In the genomic region with DNA sequence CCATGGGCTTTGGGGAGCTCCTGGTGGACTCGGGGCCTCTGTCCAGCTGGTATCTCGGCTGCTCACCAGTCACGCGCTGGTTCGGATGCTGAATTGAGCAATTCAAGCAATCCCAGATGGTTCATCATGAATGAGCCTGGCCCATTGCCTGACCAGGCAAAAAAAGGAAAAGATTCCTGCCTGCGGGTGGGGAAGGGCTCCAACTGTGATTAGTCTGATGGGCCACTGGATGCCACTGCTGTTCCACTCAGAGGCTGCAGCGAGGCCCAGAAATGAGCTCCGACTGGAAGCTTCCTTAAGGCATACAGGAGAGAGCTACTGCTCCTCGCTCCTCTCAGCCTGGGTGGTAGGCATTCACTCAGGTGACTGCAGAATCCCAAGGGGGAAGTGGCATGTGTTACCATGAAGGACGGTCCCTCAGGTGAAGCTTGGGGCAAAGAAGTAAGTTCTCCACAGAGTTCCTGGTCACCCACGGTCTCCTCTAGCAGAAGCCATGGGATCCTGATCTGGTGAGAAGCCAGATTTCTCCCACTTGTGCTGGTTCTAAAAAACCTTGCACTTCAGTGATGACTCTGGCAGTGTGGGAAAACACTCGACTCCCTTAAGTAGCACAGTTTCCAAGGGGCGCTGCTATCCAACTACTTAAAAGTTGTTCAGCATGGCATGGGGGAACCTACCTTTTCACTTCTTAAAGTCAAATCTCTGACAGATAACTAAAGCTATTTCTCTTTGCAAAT, we compare ENCODE assay signal across 9 mouse cellular contexts. TPM values are rescaled to one million over a fixed set of nuclear protein-coding genes. Genes with fewer than 3 reads are reported as not detected.
DNase-seq lines count a peak whose midpoint lies in the region; ATAC-seq and TF ChIP-seq lines count a peak whose summit lies in the region.
"Had no signal": no experiment of that assay in that cellular context is flagged by ENCODE, and none has a peak within 500 bp of the region (broad histone marks: within the 10 kb centered on the region; RNA-seq: fewer than 3 reads in every experiment).

No protein-coding gene starts in this region.

- no peaks in the 10 kb centered on the region for H3K36me3 ChIP-seq in heart, adult 2 months (ENCODE audit: control insufficient read depth, insufficient read depth, low read length)
- H3K36me3 ChIP-seq in kidney, embryonic 16.5 days (ENCODE audit: insufficient read depth, low read length): no peaks in the 10 kb centered on the region

- no peaks in the 10 kb centered on the region for H3K27me3 ChIP-seq in heart, adult 2 months (ENCODE audit: control insufficient read depth, insufficient read depth, low read length)
- no peaks in the 10 kb centered on the region for H3K27me3 ChIP-seq in kidney, embryonic 16.5 days (ENCODE audit: insufficient read depth, low read length)

- peak; percentile 68 for TF ChIP-seq CTCF in heart, adult 2 months (IDR thresholded peaks at IDR 0.05)
- TF ChIP-seq CTCF in lung, adult 2 months (IDR thresholded peaks at IDR 0.05; ENCODE audit: insufficient read depth, low read length): peak; percentile 73

- TF ChIP-seq POLR2A in heart, adult 2 months (IDR thresholded peaks at IDR 0.05; ENCODE audit: insufficient read depth, low read depth, low read length): no peak
- no peak for TF ChIP-seq POLR2A in lung, adult 2 months (IDR thresholded peaks at IDR 0.05; ENCODE audit: borderline replicate concordance, extremely low read depth, low read depth, low read length)

- no peak overlapping the region for H3K4me2 ChIP-seq in kidney, embryonic 16.5 days (replicated peaks; ENCODE audit: low read depth, low read length)

- peak; percentile 80; the same call in 1 of the 2 replicates for ATAC-seq in kidney, embryonic 16.5 days (ENCODE audit: low FRiP score, low TSS enrichment)

- WGBS in heart, adult 2 months: 57% methylated on average over 13 of the region's 13 CpGs
- 66% methylated on average over 13 of the region's 13 CpGs for WGBS in kidney, embryonic 16.5 days
- WGBS in lung, adult 2 months: 56% methylated on average over 13 of the region's 13 CpGs

- H3K27ac ChIP-seq in heart, adult 2 months: no peak overlapping the region
- H3K27ac ChIP-seq in kidney, embryonic 16.5 days (ENCODE audit: low read length): 0 out of 2 replicates have a peak overlapping the region, but pooled peaks have one; percentile 15
- H3K27ac ChIP-seq: macrophage had no signal

- no peaks in the 10 kb centered on the region for H3K9me3 ChIP-seq in kidney, embryonic 16.5 days (ENCODE audit: low read length)

- no peak overlapping the region for H3K4me3 ChIP-seq in heart, adult 2 months
- no peak overlapping the region for H3K4me3 ChIP-seq in kidney, embryonic 16.5 days (ENCODE audit: low read length)
- no peak overlapping the region for H3K4me3 ChIP-seq in lung, adult 2 months (replicated peaks; ENCODE audit: extremely low read depth, low read depth, low read length)

- no peak overlapping the region for H3K9ac ChIP-seq in heart, adult 2 months (ENCODE audit: low read depth, low read length)
- H3K9ac ChIP-seq in kidney, embryonic 16.5 days (replicated peaks; ENCODE audit: low read length): peak overlapping the region; percentile 27; the same call in 1 of the 2 replicates

- peak; percentile 13 for DNase-seq in thymus, postnatal 4 days
- DNase-seq in thymus, postnatal 10 days (ENCODE audit: low spot score in 2 of 2): no peak
- DNase-seq in cerebellum, postnatal 10 days: peak; percentile 94 to 95
- peak; percentile 62 to 74 for DNase-seq in heart, adult 2 months
- peak; percentile 28 for DNase-seq in lung, adult 2 months
- peak; percentile 79 for DNase-seq in right cerebral cortex, postnatal 14 days
- DNase-seq in urinary bladder, adult 2 months (ENCODE audit: low spot score): no peak

- intact Hi-C loops in heart, adult 2 months (cut with DNase I): no loop called here

- no peaks in the 10 kb centered on the region; the same call in 1 of the 2 replicates for H3K4me1 ChIP-seq in heart, adult 2 months (ENCODE audit: control insufficient read depth, insufficient read depth, low read length)
- peaks cover 20% of the 10 kb centered on the region for H3K4me1 ChIP-seq in kidney, embryonic 16.5 days (ENCODE audit: insufficient read depth, low read length)
- no peaks in the 10 kb centered on the region for H3K4me1 ChIP-seq in lung, adult 2 months (ENCODE audit: control insufficient read depth, insufficient read depth, low read length)

- TF ChIP-seq EP300 in heart, adult 2 months (IDR thresholded peaks at IDR 0.05; ENCODE audit: insufficient read depth, low read depth, low read length): peak; percentile 43; the same call in 1 of the 2 replicates

- no peaks in the 10 kb centered on the region for H3K79me2 ChIP-seq in heart, adult 2 months (replicated peaks; ENCODE audit: control insufficient read depth, insufficient read depth, low read length)

RNA-seq across cellular contexts. Expression of gene Susd1, which starts 57.3 kb away (rescaled TPM):
- 1 to 10 TPM; 1.5 to 1.6 TPM for total RNA-seq in heart, adult 2 months (2021)
- 2.3 and 3.4 TPM in 2 replicates for polyA plus RNA-seq in heart, adult 2 months (2012; rRNA removed)
- polyA plus RNA-seq in kidney, embryonic 16.5 days (2015; fragmentation: Nextera tagmentation; extraction: Ambion mirVana): 9.1 and 11.5 TPM in 2 replicates
- polyA plus RNA-seq in lung, adult 2 months (2012; rRNA removed): 1.9 and 3.1 TPM in 2 replicates
- 15.0 and 17.6 TPM in 2 replicates for polyA plus RNA-seq in urinary bladder, adult 2 months (2012; rRNA removed)

Comparison
In these comparisons a context has a peak if more than half of its experiments do, and no peak if none do; other contexts are left out.
1. DNase-seq: peak in thymus, postnatal 4 days (single experiment), cerebellum, postnatal 10 days (2 of 2), heart, adult 2 months (2 of 2), lung, adult 2 months (single experiment) and right cerebral cortex, postnatal 14 days (single experiment); none in thymus, postnatal 10 days (0 of 2) and urinary bladder, adult 2 months (single experiment).